Mouse (Mus musculus) lung, postnatal 0 days (tissue): Measurements from ENCODE around the gene Lrmda. TPM values are rescaled to one million over a fixed set of nuclear protein-coding genes. Genes with fewer than 3 reads are reported as not detected.
A peak's percentile ranks its signal among the peaks of the same experiment; 100 is the strongest.

Source experiments
- ATAC-seq: fragments of 200-750 bp; cut with Nextera tagmentation; 2 replicates; pipeline ENCODE4 v1.8.0; 2017; ENCODE audit warnings: moderate library complexity
- DNase-seq: peaks from one replicate; pipeline ENCODE4 v3.0.0-alpha.2; 2016; ENCODE audit warnings: low spot score
- H3K27ac ChIP-seq: fragments of 300-500 bp; sonication (generic); 2 replicates; pipeline ENCODE4 v1.5.1; 2014; ENCODE audit warnings: antibody characterized with exemption, mild to moderate bottlenecking, low read length, mixed read lengths
- H3K27me3 ChIP-seq: fragments of 300-500 bp; sonication (generic); replicated peaks from 2 replicates; pipeline ENCODE4 v1.6.1; 2014; ENCODE audit warnings: low read length, mixed read lengths; ENCODE audit not compliant: insufficient read depth
- H3K36me3 ChIP-seq: fragments of 300-500 bp; sonication (generic); 2 replicates; pipeline ENCODE4 v1.6.1; 2014; ENCODE audit warnings: low read length, mixed read lengths; ENCODE audit not compliant: insufficient read depth
- H3K4me1 ChIP-seq: fragments of 300-500 bp; sonication (generic); 2 replicates; pipeline ENCODE4 v1.6.1; 2014; ENCODE audit warnings: antibody characterized with exemption, low read depth, low read length, mixed read lengths; ENCODE audit not compliant: insufficient read depth
- H3K4me2 ChIP-seq: fragments of 300-500 bp; sonication (generic); replicated peaks from 2 replicates; pipeline ENCODE4 v1.6.1; 2014; ENCODE audit warnings: low read depth, mild to moderate bottlenecking, low read length, moderate library complexity, mixed read lengths
- H3K4me3 ChIP-seq: fragments of 300-500 bp; sonication (generic); 2 replicates; pipeline ENCODE4 v1.5.1; 2014; ENCODE audit warnings: low read depth, low read length
- H3K9ac ChIP-seq: fragments of 300-500 bp; sonication (generic); replicated peaks from 2 replicates; pipeline ENCODE4 v1.6.1; 2014; ENCODE audit warnings: low read depth, mild to moderate bottlenecking
- H3K9me3 ChIP-seq: fragments of 300-500 bp; sonication (generic); 2 replicates; pipeline ENCODE4 v1.6.1; 2016; ENCODE audit warnings: low read length, mixed read lengths
- CTCF ChIP-seq: IDR thresholded peaks from 2 replicates; pipeline ENCODE4 v1.5.1; 2016; ENCODE audit warnings: antibody characterized with exemption, mild to moderate bottlenecking
- EP300 ChIP-seq: IDR thresholded peaks from 2 replicates; pipeline ENCODE4 v1.6.1; 2016; ENCODE audit warnings: antibody characterized with exemption, mild to moderate bottlenecking, control low read depth
- WGBS: fragments of 180-500 bp; shearing (Covaris S2); extraction: QIAGEN DNeasy Blood & Tissue Kit; methylation state at CpG from one replicate; pipeline ENCODE4 v1.1.7; 2014; 5-methylcytosine and 5-hydroxymethylcytosine counted together
- polyA plus RNA-seq: library from polyadenylated mRNA; unstranded; fragments of >200 nt; fragmentation: Nextera tagmentation; extraction: Ambion mirVana; gene quantifications from 2 replicates; pipeline ENCODE4 v1.2.1, GENCODE M21; 2015

The Lrmda gene
- polyA plus RNA-seq, 1 experiment from 2014 or later = 0.86 TPM

- Histone ChIP-seq H3K27ac (peak overlapping the region; percentile 82), H3K4me3 (no peak overlapping the region), H3K9ac (no peak overlapping the region), H3K4me1 (peaks cover 7% of the 10 kb centered on the region; the same call in 1 of the 2 replicates), H3K36me3 (no peaks in the 10 kb centered on the region), H3K27me3 (no peaks in the 10 kb centered on the region), H3K9me3 (no peaks in the 10 kb centered on the region), H3K4me2 (no peak overlapping the region)
- WGBS = 27% methylated on average over 7 of the region's 7 CpGs
- ATAC-seq = peak; percentile 93
- TF ChIP-seq CTCF = no peak
- peak; percentile 91 for TF ChIP-seq EP300
- peak; percentile 94 for DNase-seq
Observed at GRCm38 (mm10) chr14:22760241-22761039, 740.9 kb downstream of the Lrmda start.

GRCm38 (mm10) chr14:22781709-22782108 lies 762.2 kb downstream of the Lrmda start:
- H3K4me3 ChIP-seq = no peak overlapping the region
- WGBS = 88% methylated on average over 2 of the region's 2 CpGs
- H3K36me3 ChIP-seq = no peaks in the 10 kb centered on the region
- peak; percentile 37; the same call in 1 of the 2 replicates for ATAC-seq
- TF ChIP-seq CTCF (peak; percentile 68), EP300 (no peak)
- DNase-seq = peak; percentile 49
- H3K4me2 ChIP-seq = no peak overlapping the region
- H3K27ac ChIP-seq = no peak overlapping the region
- H3K27me3 ChIP-seq = no peaks in the 10 kb centered on the region
- no peak overlapping the region for H3K9ac ChIP-seq
- no peaks in the 10 kb centered on the region for H3K9me3 ChIP-seq
- 0 out of 2 replicates have a peak, but pooled peaks cover 3% of the 10 kb centered on the region for H3K4me1 ChIP-seq

GRCm38 (mm10) chr14:22782365-22782764 lies 762.9 kb downstream of the Lrmda start:
- Histone ChIP-seq H3K4me1 (0 out of 2 replicates have a peak, but pooled peaks cover 3% of the 10 kb centered on the region), H3K4me2 (no peak overlapping the region), H3K27ac (no peak overlapping the region), H3K27me3 (no peaks in the 10 kb centered on the region), H3K9me3 (no peaks in the 10 kb centered on the region), H3K36me3 (no peaks in the 10 kb centered on the region), H3K9ac (no peak overlapping the region), H3K4me3 (no peak overlapping the region)
- 38% methylated on average over 2 of the region's 2 CpGs for WGBS
- no peak for ATAC-seq
- peak; percentile 29 for DNase-seq
- TF ChIP-seq EP300 (no peak), CTCF (peak; percentile 45)

- 12% methylated on average over 15 of the region's 15 CpGs for whole genome bisulfite sequencing
- peak; percentile 63 for TF ChIP-seq EP300
- TF ChIP-seq CTCF = peak; percentile 17; the same call in 1 of the 2 replicates
- Histone ChIP-seq H3K4me3 (no peak overlapping the region), H3K9me3 (no peaks in the 10 kb centered on the region), H3K36me3 (no peaks in the 10 kb centered on the region), H3K4me2 (peak overlapping the region; percentile 23; the same call in 1 of the 2 replicates), H3K4me1 (0 out of 2 replicates have a peak, but pooled peaks cover 3% of the 10 kb centered on the region), H3K9ac (no peak overlapping the region), H3K27me3 (no peaks in the 10 kb centered on the region), H3K27ac (no peak overlapping the region)
- peak; percentile 84 for DNase-seq
- peak; percentile 89 for ATAC-seq
Observed at GRCm38 (mm10) chr14:22783211-22784161, 764.0 kb downstream of the Lrmda start.

GRCm38 (mm10) chr14:22800020-22800419 lies 780.5 kb downstream of the Lrmda start:
- H3K9me3 ChIP-seq = no peaks in the 10 kb centered on the region
- peaks cover 6% of the 10 kb centered on the region; the same call in 1 of the 2 replicates for H3K4me1 ChIP-seq
- H3K4me2 ChIP-seq = no peak overlapping the region
- no peak for ATAC-seq
- no peak overlapping the region for H3K9ac ChIP-seq
- no peaks in the 10 kb centered on the region for H3K36me3 ChIP-seq
- WGBS = 42% methylated on average over 4 of the region's 4 CpGs
- no peak overlapping the region for H3K4me3 ChIP-seq
- no peaks in the 10 kb centered on the region for H3K27me3 ChIP-seq
- no peak overlapping the region for H3K27ac ChIP-seq
- no peak for DNase-seq
- TF ChIP-seq CTCF (no peak), EP300 (no peak)
